In genomic region chr13:54650461-54650860, GRCm38 (mm10) we compare ENCODE assay signal across 19 mouse cellular contexts. TPM values are rescaled to one million over a fixed set of nuclear protein-coding genes. Genes with fewer than 3 reads are reported as not detected.
"Had no signal": no experiment of that assay in that cellular context is flagged by ENCODE, and none has a peak within 500 bp of the region (broad histone marks: within the 10 kb centered on the region; RNA-seq: fewer than 3 reads in every experiment).

No protein-coding gene starts in this region.

- H3K27ac ChIP-seq: lung, embryonic 15.5 days; macrophage; midbrain, embryonic 13.5 days; midbrain, embryonic 15.5 days; neural tube, embryonic 12.5 days; stomach, embryonic 15.5 days; stomach, postnatal 0 days had no signal

- H3K9ac ChIP-seq: lung, embryonic 15.5 days; midbrain, embryonic 13.5 days; midbrain, embryonic 15.5 days; neural tube, embryonic 12.5 days; stomach, embryonic 15.5 days had no signal

- H3K4me3 ChIP-seq: lung, embryonic 15.5 days; megakaryocyte, embryonic 14.5 days; midbrain, embryonic 13.5 days; midbrain, embryonic 15.5 days; neural tube, embryonic 12.5 days; stomach, embryonic 15.5 days had no signal

- H3K4me2 ChIP-seq: lung, embryonic 15.5 days; midbrain, embryonic 11.5 days; midbrain, embryonic 13.5 days; midbrain, embryonic 15.5 days; neural tube, embryonic 12.5 days; stomach, embryonic 15.5 days had no signal

- H3K27me3 ChIP-seq: lung, embryonic 15.5 days; megakaryocyte, embryonic 14.5 days; midbrain, embryonic 13.5 days; midbrain, embryonic 15.5 days; neural tube, embryonic 12.5 days; stomach, embryonic 15.5 days had no signal

- H3K9me3 ChIP-seq: lung, embryonic 15.5 days; megakaryocyte, embryonic 14.5 days; midbrain, embryonic 13.5 days; midbrain, embryonic 15.5 days; neural tube, embryonic 12.5 days; stomach, embryonic 15.5 days had no signal

- ATAC-seq: lung, postnatal 0 days; midbrain, embryonic 13.5 days; midbrain, embryonic 15.5 days had no signal

- H3K4me1 ChIP-seq: lung, embryonic 15.5 days; megakaryocyte, embryonic 14.5 days; midbrain, embryonic 13.5 days; midbrain, embryonic 15.5 days; neural tube, embryonic 12.5 days; stomach, embryonic 15.5 days had no signal

- DNase-seq: lung, adult 2 months; lung, postnatal 14 days; lung, postnatal 36 days; right cerebral cortex, postnatal 14 days; thymus, adult 18-20 months; thymus, postnatal 14 days; thymus, postnatal 36 days had no signal

RNA-seq across cellular contexts. Expression of gene Cdhr2, which starts 50.8 kb away (rescaled TPM):
- total RNA-seq: megakaryocyte progenitor cell, adult 5-6 weeks; neutrophil, adult 5-6 weeks had no signal
- polyA plus RNA-seq: lung, postnatal 0 days; macrophage; midbrain, embryonic 11.5 days had no signal
